Mouse (Mus musculus) adrenal gland, adult 2 months (tissue): Measurements from ENCODE around the gene Olfr223. TPM values are rescaled to one million over a fixed set of nuclear protein-coding genes. Genes with fewer than 3 reads are reported as not detected.
"Not testable (repeated sequence)": the region's sequence is repeated elsewhere in the genome, so short reads cannot be mapped to it uniquely, and the experiment has no call there.

Experiments used
- DNase-seq: peaks from one replicate; pipeline ENCODE4 v3.0.0; 2021
- long read RNA-seq: library from polyadenylated mRNA; stranded (forward); transcript quantifications from one replicate; pipeline ENCODE4 v2.0.0, GENCODE M21; 2021
- polyA plus RNA-seq: library from polyadenylated mRNA; depleted of rRNA; stranded (reverse); fragments of >200 nt; gene quantifications from 2 replicates; pipeline ENCODE4 v1.2.3, GENCODE M21; 2012; rRNA removed
- total RNA-seq, 2 experiments: library from RNA; stranded (reverse); gene quantifications; 2 replicates each; pipeline ENCODE4 v1.2.3; 2021

Olfr223 gene
- not detected for total RNA-seq
- not detected in 2 replicates for polyA plus RNA-seq
- long read RNA-seq, result 0 reads

GRCm38 (mm10) chr11:59593189-59593588, at the start of gene Olfr223:
Gene Olfr223, minus strand, starts transcription at chr11:59593289.
- no peak for DNase-seq

GRCm38 (mm10) chr11:59642420-59642819, 49.3 kb upstream of the Olfr223 start:
- no peak for DNase-seq

GRCm38 (mm10) chr11:59641227-59641626, 48.1 kb upstream of the Olfr223 start:
- no peak for DNase-seq

- DNase-seq, result no peak
Measured at GRCm38 (mm10) chr11:59639957-59640643, 47.0 kb upstream of the Olfr223 start.

GRCm38 (mm10) chr11:59636695-59637414, 43.8 kb upstream of the Olfr223 start:
- no peak for DNase-seq

- DNase-seq, result peak; percentile 24
Measured at GRCm38 (mm10) chr11:59635821-59636694, 43.0 kb upstream of the Olfr223 start.

GRCm38 (mm10) chr11:59635251-59635795, 42.2 kb upstream of the Olfr223 start:
- DNase-seq, result no peak

GRCm38 (mm10) chr11:59634001-59634660, 41.0 kb upstream of the Olfr223 start:
- no peak for DNase-seq

GRCm38 (mm10) chr11:59633037-59633436, 39.9 kb upstream of the Olfr223 start:
- DNase-seq, result peak; percentile 61

- DNase-seq, result no peak
Measured at GRCm38 (mm10) chr11:59631980-59632379, 38.9 kb upstream of the Olfr223 start.

- DNase-seq, result no peak
Measured at GRCm38 (mm10) chr11:59629871-59630270, 36.8 kb upstream of the Olfr223 start.

GRCm38 (mm10) chr11:59628177-59628576, 35.1 kb upstream of the Olfr223 start:
- no peak for DNase-seq

GRCm38 (mm10) chr11:59626192-59626591, 33.1 kb upstream of the Olfr223 start:
- no peak for DNase-seq

- peak; percentile 46 for DNase-seq
Measured at GRCm38 (mm10) chr11:59624017-59624630, 31.0 kb upstream of the Olfr223 start.

GRCm38 (mm10) chr11:59622214-59622613, 29.1 kb upstream of the Olfr223 start:
- DNase-seq, result no peak

GRCm38 (mm10) chr11:59616986-59617385, 23.9 kb upstream of the Olfr223 start:
- not testable (repeated sequence) for DNase-seq

GRCm38 (mm10) chr11:59614120-59614519, 21.0 kb upstream of the Olfr223 start:
- DNase-seq, result peak; percentile 37

GRCm38 (mm10) chr11:59611646-59612045, 18.6 kb upstream of the Olfr223 start:
- no peak for DNase-seq

GRCm38 (mm10) chr11:59602287-59602686, 9.2 kb upstream of the Olfr223 start:
- no peak for DNase-seq

GRCm38 (mm10) chr11:59600872-59601271, 7.8 kb upstream of the Olfr223 start:
- DNase-seq, result no peak

GRCm38 (mm10) chr11:59599211-59599610, 6.1 kb upstream of the Olfr223 start:
- DNase-seq, result no peak
